Mouse (Mus musculus) myocyte (in vitro differentiated cells): ENCODE measurements at regions not wholly inside any gene's neighbourhood (a gene's known extent, or its start where the extent isn't known, plus 50 kb on each side); places are given as distances from the start of the nearest gene placed in this dataset.

Experiments used
- CEBPB ChIP-seq: IDR thresholded peaks from 2 replicates; pipeline ENCODE4 v1.6.1; 2011; ENCODE audit warnings: mild to moderate bottlenecking, moderate library complexity; ENCODE audit not compliant: poor library complexity, insufficient read depth, severe bottlenecking
- E2F4 ChIP-seq: IDR thresholded peaks from one replicate; pipeline ENCODE4 v1.6.1; 2011; ENCODE audit warnings: mild to moderate bottlenecking, control low read depth, moderate library complexity; ENCODE audit not compliant: insufficient read depth
- POLR2A ChIP-seq: IDR thresholded peaks from one replicate; pipeline ENCODE4 v1.6.1; 2011; ENCODE audit warnings: low read depth, mild to moderate bottlenecking, control low read depth, moderate library complexity; ENCODE audit not compliant: insufficient read length

DNA sequence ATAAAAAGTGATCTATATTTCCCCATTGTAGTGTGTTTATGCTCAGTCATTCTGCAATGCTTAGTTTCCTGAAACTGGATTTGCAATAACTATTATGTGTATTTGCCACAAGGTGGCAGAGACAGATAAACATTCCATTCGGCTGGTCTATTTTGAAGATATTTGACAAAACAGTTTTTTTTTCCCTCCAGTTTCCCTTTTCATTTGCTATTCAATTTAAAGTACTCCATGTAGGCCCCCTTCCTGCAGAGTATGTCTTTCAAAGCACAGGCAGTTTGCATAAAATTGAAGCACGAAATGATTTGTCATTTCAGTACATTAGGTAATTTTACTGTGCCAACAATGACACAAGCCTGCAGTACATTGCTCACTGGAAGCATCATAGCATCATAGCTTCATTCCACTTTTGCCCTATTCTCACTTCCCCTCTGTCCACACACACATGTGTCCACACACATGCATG lies 184.3 kb upstream of the Palmd start:
- TF ChIP-seq POLR2A: no peak
- no peak for TF ChIP-seq E2F4
- TF ChIP-seq CEBPB: no peak
